Mouse (Mus musculus) heart, embryonic 10.5 days (tissue): ENCODE results near the gene Oxct2b. TPM values are rescaled to one million over a fixed set of nuclear protein-coding genes. Genes with fewer than 3 reads are reported as not detected.

Source experiments
- DNase-seq: peaks from one replicate; pipeline ENCODE4 v3.0.0-alpha.2; 2017; ENCODE audit warnings: low spot score
- H3K27ac ChIP-seq: fragments of 300-500 bp; sonication (generic); 2 replicates; pipeline ENCODE4 v1.5.1; 2016; ENCODE audit warnings: mild to moderate bottlenecking
- H3K27me3 ChIP-seq: fragments of 300-500 bp; sonication (generic); 2 replicates; pipeline ENCODE4 v1.6.1; 2016; ENCODE audit warnings: mild to moderate bottlenecking; ENCODE audit not compliant: poor library complexity, insufficient read depth, severe bottlenecking
- H3K36me3 ChIP-seq: fragments of 300-500 bp; sonication (generic); 2 replicates; pipeline ENCODE4 v1.6.1; 2016; ENCODE audit warnings: mild to moderate bottlenecking, moderate library complexity
- H3K4me1 ChIP-seq: fragments of 300-500 bp; sonication (generic); 2 replicates; pipeline ENCODE4 v1.6.1; 2016; ENCODE audit warnings: mild to moderate bottlenecking
- H3K4me3 ChIP-seq: fragments of 300-500 bp; sonication (generic); 2 replicates; pipeline ENCODE4 v1.5.1; 2016; ENCODE audit warnings: mild to moderate bottlenecking, moderate library complexity
- H3K9me3 ChIP-seq: fragments of 300-500 bp; sonication (generic); 2 replicates; pipeline ENCODE4 v1.6.1; 2016; ENCODE audit warnings: mild to moderate bottlenecking, moderate library complexity
- WGBS: fragments of 180-500 bp; shearing (Covaris S2); methylation state at CpG from one replicate; pipeline ENCODE4 v1.1.7; 2016; 5-methylcytosine and 5-hydroxymethylcytosine counted together
- polyA plus RNA-seq: library from polyadenylated mRNA; unstranded; fragments of >200 nt; fragmentation: Nextera tagmentation; extraction: Ambion mirVana; gene quantifications from 2 replicates; pipeline ENCODE4 v1.2.1, GENCODE M21; 2016

The Oxct2b gene
- 0.11 TPM in 1 of 2 replicates, not detected in the other for polyA plus RNA-seq

DNA sequence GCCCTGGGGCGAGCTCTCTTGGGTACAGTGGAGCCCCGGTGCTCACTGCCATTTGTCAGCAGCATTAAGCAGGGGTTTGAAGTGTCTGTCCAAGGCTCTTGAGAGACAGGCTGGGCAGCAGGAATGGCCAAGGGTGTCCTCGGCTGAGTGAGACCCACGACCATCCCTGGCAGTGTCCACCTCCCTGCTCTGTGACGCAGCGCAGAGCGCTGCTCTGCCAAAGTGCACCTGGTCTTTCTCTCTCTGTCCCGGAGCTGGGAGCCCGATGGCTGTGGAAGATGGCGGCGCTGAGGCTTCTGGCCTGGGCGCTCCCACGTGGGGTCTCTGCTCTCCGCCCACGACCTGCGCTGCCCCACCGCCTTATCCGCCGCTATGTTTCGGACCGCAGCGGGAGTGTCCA is at the start of gene Oxct2b:
Oxct2b (plus strand) TSS at position 256 of the 400 bp plus-strand sequence.
- Histone ChIP-seq H3K27me3 (peaks cover 41% of the 10 kb centered on the region), H3K27ac (no peak within 1 kb of the TSS), H3K36me3 (no peaks in the 10 kb centered on the region), H3K4me1 (peaks cover 8% of the 10 kb centered on the region; the same call in 1 of the 2 replicates), H3K4me3 (peak within 1 kb of the TSS; percentile 51), H3K9me3 (no peaks in the 10 kb centered on the region)
- no peak for DNase-seq
- 5% methylated on average over 22 of the region's 22 CpGs for WGBS

DNA sequence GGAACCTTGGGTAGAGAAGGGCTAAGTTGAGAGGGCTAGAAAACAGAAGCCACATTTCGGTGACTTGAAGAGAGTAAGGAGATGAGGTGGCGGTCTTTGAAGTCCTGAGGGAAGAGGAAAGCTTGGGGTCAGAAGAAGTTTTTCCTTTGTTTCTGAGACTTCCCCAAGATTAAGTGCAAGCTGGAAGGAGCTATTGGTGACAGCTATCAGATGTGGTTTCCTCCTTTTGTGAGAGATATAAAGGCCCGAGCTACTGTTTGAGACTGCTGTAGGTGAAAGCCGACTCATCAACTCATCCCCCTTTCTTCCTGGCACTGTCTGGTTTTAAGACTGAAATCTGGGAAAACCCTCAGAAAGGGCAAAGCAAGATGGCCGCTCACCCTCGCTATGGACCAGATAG is 47.4 kb upstream of the Oxct2b start:
- DNase-seq = no peak
- Histone ChIP-seq H3K4me3 (no peak overlapping the region), H3K9me3 (no peaks in the 10 kb centered on the region), H3K27ac (no peak overlapping the region), H3K27me3 (peaks cover 28% of the 10 kb centered on the region), H3K36me3 (no peaks in the 10 kb centered on the region), H3K4me1 (peaks cover 8% of the 10 kb centered on the region; the same call in 1 of the 2 replicates)
- WGBS = 66% methylated on average over 6 of the region's 6 CpGs

GRCm38 (mm10) chr4:123071266-123071966 is 44.6 kb upstream of the Oxct2b start:
- Histone ChIP-seq H3K27me3 (peaks cover 40% of the 10 kb centered on the region), H3K4me1 (peaks cover 8% of the 10 kb centered on the region; the same call in 1 of the 2 replicates), H3K36me3 (no peaks in the 10 kb centered on the region), H3K4me3 (peak overlapping the region; percentile 42), H3K9me3 (no peaks in the 10 kb centered on the region), H3K27ac (0 out of 2 replicates have a peak overlapping the region, but pooled peaks have one; percentile 9)
- no peak for DNase-seq
- WGBS = 7% methylated on average over 13 of the region's 13 CpGs

DNA sequence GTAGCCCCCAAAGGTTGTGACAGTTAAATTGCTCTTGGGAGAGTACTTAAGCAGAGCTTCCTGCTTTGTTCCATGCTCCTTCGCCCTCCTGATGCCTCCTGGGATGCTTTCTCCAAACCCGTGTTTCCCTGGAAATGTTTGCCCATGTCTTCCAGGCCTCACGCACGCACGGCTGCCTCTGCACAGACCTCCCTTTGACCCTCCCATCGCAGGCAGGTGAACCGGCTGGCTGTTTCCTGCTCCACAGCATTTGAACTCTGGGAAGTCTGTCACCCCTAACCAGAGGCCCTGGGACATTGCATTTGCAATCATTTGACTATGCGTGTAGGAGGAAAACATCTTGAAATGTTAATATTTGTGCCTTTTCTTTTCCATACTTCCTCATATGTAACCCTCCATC is 39.1 kb upstream of the Oxct2b start:
- WGBS = 70% methylated on average over 8 of the region's 8 CpGs
- H3K27ac ChIP-seq = no peak overlapping the region
- H3K27me3 ChIP-seq = peaks cover 34% of the 10 kb centered on the region
- DNase-seq = no peak
- H3K4me1 ChIP-seq = 0 out of 2 replicates have a peak, but pooled peaks cover under 1% of the 10 kb centered on the region
- no peak overlapping the region for H3K4me3 ChIP-seq
- H3K36me3 ChIP-seq = no peaks in the 10 kb centered on the region
- H3K9me3 ChIP-seq = no peaks in the 10 kb centered on the region

DNA sequence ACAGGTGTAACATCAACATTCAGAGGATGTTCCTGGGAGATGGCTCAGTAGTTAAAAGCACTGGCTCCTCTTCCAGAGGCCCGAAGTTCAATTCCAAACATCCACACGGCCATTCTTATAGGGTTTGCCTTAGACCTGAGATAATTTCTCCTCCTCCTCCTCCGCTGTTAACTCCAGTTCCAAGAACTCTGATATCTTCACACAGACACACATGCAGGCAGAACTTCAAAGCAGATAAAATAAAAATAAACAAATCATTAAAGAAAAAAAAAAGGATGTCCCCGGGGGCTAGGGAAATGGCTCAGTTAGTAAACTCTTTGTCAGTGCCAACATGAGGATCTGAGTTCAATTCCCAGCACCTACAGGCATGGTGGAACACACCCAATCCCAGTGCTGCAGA is 37.8 kb upstream of the Oxct2b start:
- DNase-seq = no peak
- H3K27me3 ChIP-seq = peaks cover 38% of the 10 kb centered on the region
- no peaks in the 10 kb centered on the region for H3K36me3 ChIP-seq
- no peaks in the 10 kb centered on the region for H3K9me3 ChIP-seq
- H3K4me1 ChIP-seq = no peaks in the 10 kb centered on the region
- no peak overlapping the region for H3K27ac ChIP-seq
- H3K4me3 ChIP-seq = no peak overlapping the region
- WGBS = 75% methylated on average over 4 of the region's 4 CpGs

DNA sequence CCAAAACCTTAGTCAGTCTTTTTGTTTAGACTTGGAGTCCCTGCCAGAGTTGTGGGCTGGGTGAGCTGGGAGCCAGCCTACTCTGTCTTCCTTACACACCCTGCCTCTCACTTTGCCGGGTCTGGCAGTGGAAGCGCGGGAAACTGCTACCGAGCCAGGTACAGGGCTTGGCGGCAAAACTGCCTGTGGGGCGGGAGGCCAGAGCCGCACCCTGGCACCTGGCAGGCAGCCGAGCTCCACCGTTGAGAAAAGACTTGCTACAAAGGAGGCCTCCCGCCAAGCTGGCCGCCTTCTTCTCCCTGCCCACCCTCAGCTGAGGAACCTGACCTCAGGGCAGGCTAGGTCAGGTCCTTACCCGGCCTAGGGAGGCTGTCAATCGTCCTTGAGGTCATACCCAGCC is 35.3 kb upstream of the Oxct2b start:
- peak; percentile 71 for DNase-seq
- H3K27me3 ChIP-seq = peaks cover 23% of the 10 kb centered on the region
- no peak overlapping the region for H3K4me3 ChIP-seq
- WGBS = 49% methylated on average over 13 of the region's 13 CpGs
- H3K9me3 ChIP-seq = no peaks in the 10 kb centered on the region
- H3K4me1 ChIP-seq = no peaks in the 10 kb centered on the region
- H3K36me3 ChIP-seq = no peaks in the 10 kb centered on the region
- H3K27ac ChIP-seq = no peak overlapping the region

GRCm38 (mm10) chr4:123082283-123083163 is 33.5 kb upstream of the Oxct2b start:
- Histone ChIP-seq H3K27me3 (peaks cover 17% of the 10 kb centered on the region), H3K4me1 (no peaks in the 10 kb centered on the region), H3K36me3 (no peaks in the 10 kb centered on the region), H3K9me3 (no peaks in the 10 kb centered on the region), H3K27ac (no peak overlapping the region), H3K4me3 (no peak overlapping the region)
- DNase-seq = peak; percentile 85
- WGBS = 64% methylated on average over 20 of the region's 20 CpGs

GRCm38 (mm10) chr4:123083323-123083902 is 32.7 kb upstream of the Oxct2b start:
- H3K4me3 ChIP-seq = no peak overlapping the region
- no peaks in the 10 kb centered on the region for H3K9me3 ChIP-seq
- 62% methylated on average over 13 of the region's 13 CpGs for WGBS
- no peaks in the 10 kb centered on the region for H3K36me3 ChIP-seq
- no peak for DNase-seq
- H3K4me1 ChIP-seq = no peaks in the 10 kb centered on the region
- peaks cover 17% of the 10 kb centered on the region for H3K27me3 ChIP-seq
- no peak overlapping the region for H3K27ac ChIP-seq

DNA sequence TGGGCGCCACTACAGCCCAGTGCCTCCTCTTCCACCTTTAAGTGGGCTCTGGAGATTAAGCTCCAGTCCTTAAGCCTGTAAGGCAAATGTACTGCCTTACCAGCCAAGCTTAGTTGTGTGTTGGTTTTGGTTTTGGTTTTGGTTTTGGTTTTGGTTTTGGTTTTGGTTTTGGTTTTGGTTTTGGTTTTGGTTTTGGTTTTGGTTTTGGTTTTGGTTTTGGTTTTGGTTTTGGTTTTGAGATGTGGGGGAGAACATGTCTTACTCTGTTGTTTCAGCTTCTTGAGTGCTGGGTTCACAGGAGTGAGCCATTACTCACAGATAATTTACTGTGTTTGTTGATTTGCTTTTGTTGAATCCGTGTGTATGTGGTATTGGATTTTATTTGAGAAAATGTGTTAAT is 30.8 kb upstream of the Oxct2b start:
- H3K4me3 ChIP-seq = no peak overlapping the region
- H3K4me1 ChIP-seq = no peaks in the 10 kb centered on the region
- H3K36me3 ChIP-seq = no peaks in the 10 kb centered on the region
- H3K9me3 ChIP-seq = no peaks in the 10 kb centered on the region
- WGBS = 77% methylated on average over 2 of the region's 2 CpGs
- H3K27me3 ChIP-seq = peaks cover 17% of the 10 kb centered on the region
- no peak for DNase-seq
- H3K27ac ChIP-seq = no peak overlapping the region

DNA sequence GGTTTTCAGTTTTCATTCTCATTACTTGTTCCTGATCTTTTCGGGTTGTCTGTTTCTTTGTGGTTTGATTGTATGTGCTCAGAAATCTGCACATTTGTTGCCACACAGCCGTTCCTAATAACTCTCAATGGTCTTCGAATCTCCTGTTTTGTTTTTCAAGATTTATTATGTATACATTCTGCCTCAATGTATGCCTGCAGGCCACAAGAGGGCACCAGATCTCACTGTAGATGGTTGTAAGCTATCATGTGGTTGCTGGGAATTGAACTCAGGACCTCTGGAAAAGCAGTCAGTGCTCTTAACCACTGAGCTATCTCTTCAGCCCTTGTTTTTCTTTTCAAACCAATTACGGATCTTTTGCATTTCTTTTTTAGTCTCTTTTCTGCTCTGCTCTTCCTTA is 29.7 kb upstream of the Oxct2b start:
- DNase-seq = no peak
- WGBS = 87% methylated on average over 4 of the region's 4 CpGs
- H3K4me3 ChIP-seq = no peak overlapping the region
- H3K4me1 ChIP-seq = no peaks in the 10 kb centered on the region
- no peak overlapping the region for H3K27ac ChIP-seq
- H3K9me3 ChIP-seq = no peaks in the 10 kb centered on the region
- H3K27me3 ChIP-seq = peaks cover 10% of the 10 kb centered on the region
- no peaks in the 10 kb centered on the region for H3K36me3 ChIP-seq

DNA sequence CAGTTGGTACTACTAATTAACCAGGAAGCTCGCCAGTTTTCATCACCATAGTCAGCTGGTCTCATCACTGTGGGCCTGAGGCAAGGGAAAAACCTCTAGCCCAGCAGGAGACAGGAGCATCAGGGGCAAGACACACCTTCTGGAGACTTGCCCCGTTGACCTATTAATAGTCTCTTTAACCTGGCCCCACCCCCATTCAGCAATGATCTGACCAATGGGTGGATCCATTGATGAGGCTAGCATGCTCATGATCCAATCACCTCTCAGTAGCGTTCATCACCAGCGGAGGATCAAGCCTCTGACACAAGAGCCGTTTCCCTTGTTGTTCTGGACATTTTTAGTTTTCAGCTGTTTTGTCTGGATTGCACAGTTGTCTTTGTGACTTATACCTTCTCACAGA is 23.4 kb upstream of the Oxct2b start:
- H3K36me3 ChIP-seq = no peaks in the 10 kb centered on the region
- H3K27me3 ChIP-seq = peaks cover 4% of the 10 kb centered on the region; the same call in 1 of the 2 replicates
- no peaks in the 10 kb centered on the region for H3K9me3 ChIP-seq
- WGBS = 61% methylated on average over 5 of the region's 5 CpGs
- no peak overlapping the region for H3K4me3 ChIP-seq
- H3K27ac ChIP-seq = no peak overlapping the region
- H3K4me1 ChIP-seq = peaks cover 9% of the 10 kb centered on the region
- DNase-seq = no peak

DNA sequence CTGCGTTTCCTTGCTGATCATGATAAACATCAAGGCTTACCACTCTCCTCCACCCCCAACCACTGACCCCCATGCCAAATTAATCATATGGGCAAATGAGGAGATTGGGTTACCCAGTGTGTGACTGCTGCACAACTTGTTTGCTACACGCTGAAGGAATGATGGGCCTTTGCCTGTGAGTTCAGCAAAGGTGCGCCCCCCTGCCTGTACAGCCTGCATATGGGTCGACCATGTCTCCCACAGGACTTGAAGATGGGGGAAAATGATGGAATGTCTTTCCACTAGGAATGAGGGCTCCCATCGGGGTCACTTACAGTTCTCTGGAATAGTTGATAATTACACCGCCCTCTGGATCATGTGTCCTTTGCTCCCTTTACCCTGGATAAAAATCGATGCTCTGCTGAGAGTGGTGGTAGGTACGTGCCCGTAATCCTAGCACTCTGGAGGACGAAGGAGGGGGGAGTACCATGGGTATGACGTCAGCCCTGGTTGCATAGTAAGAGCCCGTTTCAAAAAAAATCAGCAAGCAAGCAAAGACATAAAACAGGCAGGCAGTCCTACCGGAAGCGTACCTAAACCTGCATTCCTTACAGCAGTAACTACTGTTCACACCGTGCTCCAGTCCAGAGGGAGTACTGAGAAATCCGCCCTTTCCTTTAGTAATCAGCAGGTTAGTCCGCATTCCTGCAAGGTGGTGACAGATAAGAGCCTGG is 22.8 kb upstream of the Oxct2b start:
- H3K9me3 ChIP-seq = no peaks in the 10 kb centered on the region

More for the DNA sequence above, 22.8 kb upstream of the Oxct2b start:
- Histone ChIP-seq H3K4me3 (peak overlapping the region; percentile 33), H3K36me3 (no peaks in the 10 kb centered on the region), H3K27me3 (peaks cover 4% of the 10 kb centered on the region; the same call in 1 of the 2 replicates), H3K27ac (no peak overlapping the region), H3K4me1 (peaks cover 9% of the 10 kb centered on the region)
- 35% methylated on average over 17 of the region's 17 CpGs for WGBS
- DNase-seq = no peak
